Mouse (Mus musculus) cortical plate, adult 2 months (tissue): ENCODE results near the gene Zfp518b. TPM values are rescaled to one million over a fixed set of nuclear protein-coding genes. Genes with fewer than 3 reads are reported as not detected.
A peak's percentile ranks its signal among the peaks of the same experiment; 100 is the strongest.

Experiments used
- H3K27ac ChIP-seq: fragments of 200-500 bp; 2 replicates; pipeline ENCODE4 v1.5.1; 2012; ENCODE audit warnings: low read length, control low read depth, inconsistent platforms; ENCODE audit not compliant: insufficient read depth
- H3K4me1 ChIP-seq: fragments of 200-500 bp; 2 replicates; pipeline ENCODE4 v1.6.1; 2011; ENCODE audit warnings: low read length; ENCODE audit not compliant: control insufficient read depth, insufficient read depth
- H3K4me3 ChIP-seq: fragments of 200-500 bp; 2 replicates; pipeline ENCODE4 v1.5.1; 2011; ENCODE audit warnings: mild to moderate bottlenecking, low read length, control low read depth; ENCODE audit not compliant: insufficient read depth
- CTCF ChIP-seq: fragments of 200-500 bp; IDR thresholded peaks from 2 replicates; pipeline ENCODE4 v1.5.1; 2011; ENCODE audit warnings: mild to moderate bottlenecking, control low read depth, low read length; ENCODE audit not compliant: insufficient read depth; ENCODE audit errors: extremely low read depth
- POLR2A ChIP-seq: fragments of 200-500 bp; IDR thresholded peaks from 2 replicates; pipeline ENCODE4 v1.6.1; 2011; ENCODE audit warnings: mild to moderate bottlenecking, low read length, control low read depth; ENCODE audit not compliant: insufficient read depth; ENCODE audit errors: extremely low read depth
- polyA plus RNA-seq: library from polyadenylated mRNA; depleted of rRNA; stranded (reverse); fragments of >200 nt; gene quantifications from 2 replicates; pipeline ENCODE4 v1.2.3, GENCODE M21; 2012; rRNA removed

Zfp518b gene
- polyA plus RNA-seq: 4.7 and 4.9 TPM in 2 replicates

GRCm38 (mm10) chr5:38684164-38684911, at the start of gene Zfp518b:
Gene Zfp518b (minus strand): TSS chr5:38684826.
- H3K4me1 ChIP-seq: peaks cover 2% of the 10 kb centered on the region; the same call in 1 of the 2 replicates
- peak within 1 kb of the TSS; percentile 60 for H3K4me3 ChIP-seq
- TF ChIP-seq CTCF: no peak
- TF ChIP-seq POLR2A: peak; percentile 48; the same call in 1 of the 2 replicates
- peak within 1 kb of the TSS; percentile 73 for H3K27ac ChIP-seq

- Histone ChIP-seq H3K27ac (no peak overlapping the region), H3K4me1 (no peaks in the 10 kb centered on the region), H3K4me3 (no peak overlapping the region)
- TF ChIP-seq POLR2A: no peak
- TF ChIP-seq CTCF: no peak
Measured at GRCm38 (mm10) chr5:38708940-38709581, 24.4 kb upstream of the Zfp518b start.

- Histone ChIP-seq H3K27ac (no peak overlapping the region), H3K4me1 (no peaks in the 10 kb centered on the region), H3K4me3 (no peak overlapping the region)
- TF ChIP-seq CTCF: no peak
- TF ChIP-seq POLR2A: no peak
Measured at GRCm38 (mm10) chr5:38707364-38708075, 22.9 kb upstream of the Zfp518b start.

GRCm38 (mm10) chr5:38702941-38703340, 18.3 kb upstream of the Zfp518b start:
- H3K27ac ChIP-seq: no peak overlapping the region
- H3K4me1 ChIP-seq: no peaks in the 10 kb centered on the region
- no peak for TF ChIP-seq CTCF
- no peak for TF ChIP-seq POLR2A
- no peak overlapping the region for H3K4me3 ChIP-seq

- H3K27ac ChIP-seq: no peak overlapping the region
- no peak overlapping the region for H3K4me3 ChIP-seq
- H3K4me1 ChIP-seq: no peaks in the 10 kb centered on the region
- TF ChIP-seq CTCF: no peak
- TF ChIP-seq POLR2A: no peak
Measured at GRCm38 (mm10) chr5:38702091-38702490, 17.5 kb upstream of the Zfp518b start.

GRCm38 (mm10) chr5:38698466-38698865, 13.8 kb upstream of the Zfp518b start:
- Histone ChIP-seq H3K27ac (no peak overlapping the region), H3K4me1 (no peaks in the 10 kb centered on the region)
- TF ChIP-seq CTCF: no peak
- TF ChIP-seq POLR2A: no peak

GRCm38 (mm10) chr5:38698046-38698445, 13.4 kb upstream of the Zfp518b start:
- no peak overlapping the region for H3K4me3 ChIP-seq
- no peaks in the 10 kb centered on the region for H3K4me1 ChIP-seq
- TF ChIP-seq POLR2A (no peak), CTCF (no peak)
- H3K27ac ChIP-seq: no peak overlapping the region

More at GRCm38 (mm10) chr5:38698466-38698865, 13.8 kb upstream of the Zfp518b start:
- no peak overlapping the region for H3K4me3 ChIP-seq

GRCm38 (mm10) chr5:38696616-38697375, 12.2 kb upstream of the Zfp518b start:
- no peak overlapping the region for H3K27ac ChIP-seq
- no peak for TF ChIP-seq CTCF
- TF ChIP-seq POLR2A: no peak
- H3K4me3 ChIP-seq: no peak overlapping the region
- H3K4me1 ChIP-seq: no peaks in the 10 kb centered on the region

- Histone ChIP-seq H3K4me1 (no peaks in the 10 kb centered on the region), H3K4me3 (no peak overlapping the region), H3K27ac (no peak overlapping the region)
- TF ChIP-seq POLR2A: no peak
- TF ChIP-seq CTCF: no peak
Measured at GRCm38 (mm10) chr5:38692859-38693258, 8.2 kb upstream of the Zfp518b start.

GRCm38 (mm10) chr5:38689186-38689585, 4.6 kb upstream of the Zfp518b start:
- no peaks in the 10 kb centered on the region; the same call in 1 of the 2 replicates for H3K4me1 ChIP-seq
- no peak overlapping the region for H3K4me3 ChIP-seq
- TF ChIP-seq CTCF (no peak), POLR2A (no peak)
- H3K27ac ChIP-seq: no peak overlapping the region
